Mouse (Mus musculus): ENCODE results near the gene Fgf23. TPM values are rescaled to one million over a fixed set of nuclear protein-coding genes. Genes with fewer than 3 reads are reported as not detected.

Gene Fgf23
- total and polyA plus RNA-seq, 2 experiments from 2014 or later: 0.38 to 0.77 TPM

DNA sequence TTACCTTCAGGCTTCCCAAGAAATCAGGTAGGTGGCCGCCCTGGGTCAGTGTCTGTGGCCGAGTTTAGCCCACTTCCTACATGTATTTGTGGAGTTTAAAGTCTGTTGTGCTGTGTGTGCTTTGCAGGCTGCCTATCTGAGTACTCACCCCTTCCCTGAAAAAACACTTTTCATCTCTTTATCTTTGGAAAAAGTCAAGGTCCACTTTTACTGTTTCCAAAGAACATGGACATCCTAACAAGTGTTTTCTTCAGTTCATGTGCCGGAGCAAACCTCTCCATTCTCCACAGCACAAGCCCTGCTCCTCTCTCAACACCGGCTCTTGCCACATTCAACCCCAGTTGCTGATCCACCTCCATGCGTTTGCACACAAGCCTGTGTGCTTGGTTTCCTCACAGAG lies 50.3 kb downstream of the Fgf23 start:
- DNase-seq (ENCODE audit: low spot score) (no peak), ATAC-seq (ENCODE audit: low FRiP score) (no peak)
- no peak for TF ChIP-seq CTCF (IDR thresholded peaks at IDR 0.05)
- Histone ChIP-seq H3K36me3 (ENCODE audit: insufficient read depth, low read length) (no peaks in the 10 kb centered on the region), H3K9me3 (ENCODE audit: low read length) (no peaks in the 10 kb centered on the region), H3K4me2 (ENCODE audit: low read depth, low read length, poor library complexity, severe bottlenecking) (no peak overlapping the region), H3K4me1 (ENCODE audit: insufficient read depth, low read length) (no peaks in the 10 kb centered on the region), H3K27ac (ENCODE audit: low read depth, low read length) (no peak overlapping the region), H3K4me3 (ENCODE audit: low read depth, low read length) (no peak overlapping the region), H3K27me3 (ENCODE audit: insufficient read depth, low read length) (no peaks in the 10 kb centered on the region), H3K9ac (replicated peaks; ENCODE audit: low read length, poor library complexity, severe bottlenecking) (no peak overlapping the region)
- WGBS: 85% methylated on average over 5 of the region's 5 CpGs

DNA sequence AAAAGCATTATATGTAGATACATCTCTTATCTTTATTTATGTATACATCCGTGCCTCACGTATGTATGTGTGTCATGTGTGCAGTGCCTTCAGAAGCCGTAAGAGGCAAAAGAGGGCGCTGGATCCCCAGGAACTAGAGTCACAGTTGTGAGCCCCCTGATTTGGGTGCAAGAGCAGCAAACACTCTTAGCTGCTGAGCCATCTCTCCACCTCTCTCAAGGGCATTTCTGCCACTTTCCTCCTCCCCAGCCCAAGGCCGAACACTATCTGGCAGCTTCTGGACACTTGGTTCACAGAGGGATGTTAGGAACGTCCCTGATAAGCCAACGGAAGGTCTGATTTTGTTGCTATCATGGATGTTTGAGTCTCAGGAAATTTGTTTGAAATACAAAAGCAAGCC lies 50.8 kb downstream of the Fgf23 start:
- Histone ChIP-seq H3K4me2 (ENCODE audit: low read depth, low read length, poor library complexity, severe bottlenecking) (no peak overlapping the region), H3K4me1 (ENCODE audit: insufficient read depth, low read length) (no peaks in the 10 kb centered on the region), H3K36me3 (ENCODE audit: insufficient read depth, low read length) (no peaks in the 10 kb centered on the region), H3K9ac (replicated peaks; ENCODE audit: low read length, poor library complexity, severe bottlenecking) (no peak overlapping the region), H3K27ac (ENCODE audit: low read depth, low read length) (no peak overlapping the region), H3K9me3 (ENCODE audit: low read length) (no peaks in the 10 kb centered on the region), H3K4me3 (ENCODE audit: low read depth, low read length) (no peak overlapping the region), H3K27me3 (ENCODE audit: insufficient read depth, low read length) (no peaks in the 10 kb centered on the region)
- 90% methylated on average over 7 of the region's 7 CpGs for WGBS
- ATAC-seq (ENCODE audit: low FRiP score) (no peak), DNase-seq (ENCODE audit: low spot score) (no peak)
- TF ChIP-seq CTCF (IDR thresholded peaks at IDR 0.05): no peak

DNA sequence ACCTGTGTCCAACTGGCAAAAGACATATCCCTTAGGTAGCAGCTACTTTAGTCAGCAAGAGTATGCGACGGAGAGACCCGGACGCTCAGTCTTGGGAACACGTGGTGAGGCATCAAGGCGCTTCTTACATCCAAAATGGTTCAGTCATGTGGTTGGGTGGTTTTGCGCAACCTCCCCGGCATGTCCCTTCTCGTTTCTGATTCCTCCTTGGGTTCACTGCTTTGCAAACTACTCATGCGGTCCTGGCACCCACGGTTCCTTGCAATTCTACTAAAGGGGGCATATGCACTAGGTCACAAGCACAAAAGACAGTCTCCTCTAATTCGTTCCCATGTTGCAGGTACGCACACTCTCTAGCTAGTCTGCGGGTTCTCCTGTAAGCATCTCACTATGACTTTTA lies 57.0 kb downstream of the Fgf23 start:
- H3K9me3 ChIP-seq (ENCODE audit: low read length): no peaks in the 10 kb centered on the region
- H3K27ac ChIP-seq (ENCODE audit: low read depth, low read length): no peak overlapping the region
- no peak overlapping the region for H3K4me3 ChIP-seq (ENCODE audit: low read depth, low read length)
- 94% methylated on average over 14 of the region's 14 CpGs for WGBS
- H3K27me3 ChIP-seq (ENCODE audit: insufficient read depth, low read length): no peaks in the 10 kb centered on the region
- H3K9ac ChIP-seq (replicated peaks; ENCODE audit: low read length, poor library complexity, severe bottlenecking): no peak overlapping the region
- ATAC-seq (ENCODE audit: low FRiP score) (no peak), DNase-seq (ENCODE audit: low spot score) (no peak)
- H3K4me1 ChIP-seq (ENCODE audit: insufficient read depth, low read length): no peaks in the 10 kb centered on the region; the same call in 1 of the 2 replicates
- no peaks in the 10 kb centered on the region for H3K36me3 ChIP-seq (ENCODE audit: insufficient read depth, low read length)
- TF ChIP-seq CTCF (IDR thresholded peaks at IDR 0.05): no peak
- H3K4me2 ChIP-seq (ENCODE audit: low read depth, low read length, poor library complexity, severe bottlenecking): no peak overlapping the region

DNA sequence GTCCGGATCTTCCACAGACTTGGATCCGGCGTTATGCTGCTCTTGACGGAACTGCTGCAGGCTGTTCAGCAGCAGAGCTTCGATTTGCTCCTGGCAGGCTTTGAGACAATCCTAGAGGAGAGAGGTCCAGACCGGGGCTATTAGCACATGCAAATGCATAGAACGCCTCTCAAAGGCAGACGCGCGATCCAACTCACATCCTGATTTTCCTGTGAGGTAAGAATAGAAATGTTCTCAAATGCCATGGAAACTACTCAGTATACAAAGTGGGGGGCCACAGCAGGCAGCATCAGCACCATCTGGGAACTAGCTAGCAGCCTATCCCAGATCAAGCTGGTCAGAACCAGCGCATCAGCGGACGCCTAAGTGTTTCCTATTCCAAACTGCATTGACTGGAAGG lies 57.7 kb downstream of the Fgf23 start:
- Histone ChIP-seq H3K27ac (ENCODE audit: low read depth, low read length) (no peak overlapping the region), H3K4me3 (ENCODE audit: low read depth, low read length) (no peak overlapping the region), H3K27me3 (ENCODE audit: insufficient read depth, low read length) (no peaks in the 10 kb centered on the region), H3K36me3 (ENCODE audit: insufficient read depth, low read length) (no peaks in the 10 kb centered on the region), H3K9me3 (ENCODE audit: low read length) (no peaks in the 10 kb centered on the region), H3K9ac (replicated peaks; ENCODE audit: low read length, poor library complexity, severe bottlenecking) (no peak overlapping the region), H3K4me2 (ENCODE audit: low read depth, low read length, poor library complexity, severe bottlenecking) (no peak overlapping the region), H3K4me1 (ENCODE audit: insufficient read depth, low read length) (no peaks in the 10 kb centered on the region; the same call in 1 of the 2 replicates)
- peak; percentile 51 for DNase-seq (ENCODE audit: low spot score)
- 42% methylated on average over 13 of the region's 13 CpGs for WGBS
- no peak for ATAC-seq (ENCODE audit: low FRiP score)
- TF ChIP-seq CTCF (IDR thresholded peaks at IDR 0.05): no peak

Other genes with a start within 250 kb of the Fgf23 start
- 100 and 114 TPM in 2 replicates for gene Ndufa9, start 223.8 kb upstream of the Fgf23 start, total RNA-seq (2014; rRNA removed)
- gene Ndufa9, start 223.8 kb upstream of the Fgf23 start, polyA plus RNA-seq (2015; fragmentation: Nextera tagmentation; extraction: Ambion mirVana): 220 TPM in 2 replicates
- 0.11 and 0.47 TPM in 2 replicates for gene Akap3, start 219.8 kb upstream of the Fgf23 start, total RNA-seq (2014; rRNA removed)
- 0.16 and 0.21 TPM in 2 replicates for gene Akap3, start 219.8 kb upstream of the Fgf23 start, polyA plus RNA-seq (2015; fragmentation: Nextera tagmentation; extraction: Ambion mirVana)
- gene Dyrk4, start 151.1 kb upstream of the Fgf23 start, total RNA-seq (2014; rRNA removed): not detected in 2 replicates
- 0.07 and 0.12 TPM in 2 replicates for gene Dyrk4, start 151.1 kb upstream of the Fgf23 start, polyA plus RNA-seq (2015; fragmentation: Nextera tagmentation; extraction: Ambion mirVana)
- gene Rad51ap1, start 133.3 kb upstream of the Fgf23 start, total RNA-seq (2014; rRNA removed): 4.0 and 4.1 TPM in 2 replicates
- 6.2 and 9.8 TPM in 2 replicates for gene Rad51ap1, start 133.3 kb upstream of the Fgf23 start, polyA plus RNA-seq (2015; fragmentation: Nextera tagmentation; extraction: Ambion mirVana)
- 22.0 and 23.9 TPM in 2 replicates for gene D6Wsu163e, start 132.9 kb upstream of the Fgf23 start, total RNA-seq (2014; rRNA removed)
- 33.0 and 34.1 TPM in 2 replicates for gene D6Wsu163e, start 132.9 kb upstream of the Fgf23 start, polyA plus RNA-seq (2015; fragmentation: Nextera tagmentation; extraction: Ambion mirVana)
- gene Fgf6, start 57.3 kb upstream of the Fgf23 start, total RNA-seq (2014; rRNA removed): not detected in 2 replicates
- not detected in 2 replicates for gene Fgf6, start 57.3 kb upstream of the Fgf23 start, polyA plus RNA-seq (2015; fragmentation: Nextera tagmentation; extraction: Ambion mirVana)
- gene Tigar, start 36.7 kb downstream of the Fgf23 start, total RNA-seq (2014; rRNA removed): 6.1 and 6.7 TPM in 2 replicates
- 4.6 and 5.0 TPM in 2 replicates for gene Tigar, start 36.7 kb downstream of the Fgf23 start, polyA plus RNA-seq (2015; fragmentation: Nextera tagmentation; extraction: Ambion mirVana)
- gene Ccnd2, start 79.3 kb downstream of the Fgf23 start, total RNA-seq (2014; rRNA removed): 13.9 and 14.5 TPM in 2 replicates
- 95.6 and 106 TPM in 2 replicates for gene Ccnd2, start 79.3 kb downstream of the Fgf23 start, polyA plus RNA-seq (2015; fragmentation: Nextera tagmentation; extraction: Ambion mirVana)